Mouse (Mus musculus): ENCODE results near the gene Tex264. TPM values are rescaled to one million over a fixed set of nuclear protein-coding genes. Genes with fewer than 3 reads are reported as not detected.
A peak's percentile ranks its signal among the peaks of the same experiment; 100 is the strongest.

Gene Tex264
- 37.3 and 39.4 TPM in 2 replicates for polyA plus RNA-seq (2016; fragmentation: Nextera tagmentation; extraction: Ambion mirVana)

- H3K27ac ChIP-seq (ENCODE audit: poor library complexity, severe bottlenecking): peak within 1 kb of the TSS; percentile 71
Measured at GRCm38 (mm10) chr9:106685249-106686101, at the start of gene Tex264. TSS of gene Tex264 (minus strand) at chr9:106685927.

DNA sequence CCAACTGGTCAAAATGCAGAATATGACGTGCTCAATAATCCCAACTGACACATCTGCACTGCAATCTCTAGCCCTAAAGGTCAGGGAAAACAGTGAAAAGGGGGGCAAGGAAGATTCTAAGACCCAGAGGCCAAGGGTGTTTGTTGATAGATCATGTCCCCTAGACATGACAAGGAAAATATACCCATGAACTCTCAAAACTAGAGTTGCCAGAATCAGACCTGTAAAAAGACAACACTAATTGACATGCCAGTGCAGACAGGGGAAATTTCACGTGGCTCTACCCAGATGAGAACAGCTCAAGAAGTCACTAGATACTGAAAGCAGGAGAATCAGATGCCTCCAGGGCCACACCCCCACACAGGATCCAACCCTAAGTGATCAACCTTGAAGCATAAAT, 48.0 kb upstream of the Tex264 start:
- Histone ChIP-seq H3K27me3 (replicated peaks) (no peaks in the 10 kb centered on the region), H3K27ac (ENCODE audit: poor library complexity, severe bottlenecking) (no peak overlapping the region), H3K4me2 (no peak overlapping the region), H3K9ac (no peak overlapping the region), H3K4me3 (no peak overlapping the region), H3K4me1 (replicated peaks) (no peaks in the 10 kb centered on the region), H3K36me3 (peaks cover 6% of the 10 kb centered on the region; the same call in 1 of the 2 replicates), H3K9me3 (replicated peaks) (no peaks in the 10 kb centered on the region)
- ATAC-seq (ENCODE audit: insufficient number of reproducible peaks, low FRiP score): no peak
- 70% methylated on average over 2 of the region's 2 CpGs for WGBS

More at GRCm38 (mm10) chr9:106685249-106686101, at the start of gene Tex264:
- H3K9ac ChIP-seq: peak within 1 kb of the TSS; percentile 88
- peaks cover 16% of the 10 kb centered on the region for H3K4me1 ChIP-seq (replicated peaks)
- peak within 1 kb of the TSS; percentile 96 for H3K4me2 ChIP-seq
- ATAC-seq (ENCODE audit: insufficient number of reproducible peaks, low FRiP score): peak; percentile 94
- H3K27me3 ChIP-seq (replicated peaks): no peaks in the 10 kb centered on the region
- H3K9me3 ChIP-seq (replicated peaks): no peaks in the 10 kb centered on the region
- H3K4me3 ChIP-seq: peak within 1 kb of the TSS; percentile 87
- peaks cover 17% of the 10 kb centered on the region for H3K36me3 ChIP-seq
- under 1% methylated on average over 78 of the region's 86 CpGs for WGBS

- H3K4me2 ChIP-seq: no peak overlapping the region
- WGBS: 92% methylated on average over 2 of the region's 2 CpGs
- ATAC-seq (ENCODE audit: insufficient number of reproducible peaks, low FRiP score): no peak
Measured at GRCm38 (mm10) chr9:106729416-106729815, 43.7 kb upstream of the Tex264 start.

GRCm38 (mm10) chr9:106726891-106727290, 41.2 kb upstream of the Tex264 start:
- Histone ChIP-seq H3K27me3 (replicated peaks) (no peaks in the 10 kb centered on the region), H3K36me3 (peaks cover 3% of the 10 kb centered on the region; the same call in 1 of the 2 replicates), H3K4me1 (replicated peaks) (peaks cover 7% of the 10 kb centered on the region), H3K4me2 (no peak overlapping the region), H3K9me3 (replicated peaks) (no peaks in the 10 kb centered on the region), H3K4me3 (no peak overlapping the region), H3K9ac (no peak overlapping the region), H3K27ac (ENCODE audit: poor library complexity, severe bottlenecking) (no peak overlapping the region)
- 80% methylated on average over 1 of the region's 1 CpGs for WGBS
- ATAC-seq (ENCODE audit: insufficient number of reproducible peaks, low FRiP score): no peak

More at GRCm38 (mm10) chr9:106729416-106729815, 43.7 kb upstream of the Tex264 start:
- H3K9me3 ChIP-seq (replicated peaks): no peaks in the 10 kb centered on the region
- H3K36me3 ChIP-seq: no peaks in the 10 kb centered on the region
- no peaks in the 10 kb centered on the region for H3K27me3 ChIP-seq (replicated peaks)
- H3K4me1 ChIP-seq (replicated peaks): peaks cover 7% of the 10 kb centered on the region
- H3K27ac ChIP-seq (ENCODE audit: poor library complexity, severe bottlenecking): no peak overlapping the region
- H3K4me3 ChIP-seq: no peak overlapping the region
- no peak overlapping the region for H3K9ac ChIP-seq

GRCm38 (mm10) chr9:106725435-106725834, 39.7 kb upstream of the Tex264 start:
- peaks cover 7% of the 10 kb centered on the region for H3K4me1 ChIP-seq (replicated peaks)
- WGBS: 90% methylated on average over 2 of the region's 2 CpGs
- H3K4me3 ChIP-seq: no peak overlapping the region
- no peak for ATAC-seq (ENCODE audit: insufficient number of reproducible peaks, low FRiP score)
- H3K27ac ChIP-seq (ENCODE audit: poor library complexity, severe bottlenecking): no peak overlapping the region
- no peaks in the 10 kb centered on the region for H3K9me3 ChIP-seq (replicated peaks)
- no peak overlapping the region for H3K4me2 ChIP-seq
- peaks cover 10% of the 10 kb centered on the region for H3K36me3 ChIP-seq
- H3K9ac ChIP-seq: no peak overlapping the region
- H3K27me3 ChIP-seq (replicated peaks): no peaks in the 10 kb centered on the region

- peaks cover 16% of the 10 kb centered on the region for H3K36me3 ChIP-seq
- H3K9ac ChIP-seq: no peak overlapping the region
- no peak overlapping the region for H3K27ac ChIP-seq (ENCODE audit: poor library complexity, severe bottlenecking)
- H3K4me3 ChIP-seq: no peak overlapping the region
- peaks cover 7% of the 10 kb centered on the region for H3K4me1 ChIP-seq (replicated peaks)
- no peaks in the 10 kb centered on the region for H3K27me3 ChIP-seq (replicated peaks)
- no peak for ATAC-seq (ENCODE audit: insufficient number of reproducible peaks, low FRiP score)
- 93% methylated on average over 1 of the region's 1 CpGs for WGBS
- no peak overlapping the region for H3K4me2 ChIP-seq
- H3K9me3 ChIP-seq (replicated peaks): no peaks in the 10 kb centered on the region
Measured at GRCm38 (mm10) chr9:106724864-106725263, 39.1 kb upstream of the Tex264 start.

DNA sequence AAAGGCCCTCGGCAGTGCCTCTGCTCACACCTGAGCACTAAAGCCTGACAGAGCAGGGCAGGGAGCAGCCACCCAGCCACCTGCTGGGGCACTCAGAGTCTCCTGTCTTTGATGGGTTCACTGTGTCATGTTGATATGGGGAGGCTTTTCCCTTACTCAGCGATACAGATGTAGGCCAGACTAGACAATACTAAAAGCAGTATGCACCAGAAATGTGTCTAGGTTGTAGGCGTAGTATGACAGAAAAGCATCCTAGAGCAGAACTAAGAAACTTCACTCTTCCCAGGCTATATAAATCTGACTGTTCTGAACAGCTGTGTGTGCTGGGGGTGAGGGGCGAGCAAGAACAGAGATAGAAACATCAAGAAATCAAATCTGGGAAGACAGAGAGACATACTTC, 31.0 kb upstream of the Tex264 start:
- no peak for ATAC-seq (ENCODE audit: insufficient number of reproducible peaks, low FRiP score)
- Histone ChIP-seq H3K27me3 (replicated peaks) (no peaks in the 10 kb centered on the region), H3K9me3 (replicated peaks) (no peaks in the 10 kb centered on the region), H3K4me1 (replicated peaks) (no peaks in the 10 kb centered on the region), H3K9ac (no peak overlapping the region), H3K4me2 (no peak overlapping the region), H3K36me3 (peaks cover 82% of the 10 kb centered on the region), H3K4me3 (no peak overlapping the region), H3K27ac (ENCODE audit: poor library complexity, severe bottlenecking) (no peak overlapping the region)
- WGBS: 87% methylated on average over 4 of the region's 4 CpGs

- no peak overlapping the region for H3K4me3 ChIP-seq
- WGBS: 96% methylated on average over 2 of the region's 2 CpGs
- no peak overlapping the region for H3K27ac ChIP-seq (ENCODE audit: poor library complexity, severe bottlenecking)
- H3K36me3 ChIP-seq: peaks cover 82% of the 10 kb centered on the region
- ATAC-seq (ENCODE audit: insufficient number of reproducible peaks, low FRiP score): no peak
- H3K9ac ChIP-seq: no peak overlapping the region
- no peaks in the 10 kb centered on the region for H3K27me3 ChIP-seq (replicated peaks)
- no peaks in the 10 kb centered on the region for H3K4me1 ChIP-seq (replicated peaks)
- no peaks in the 10 kb centered on the region for H3K9me3 ChIP-seq (replicated peaks)
- H3K4me2 ChIP-seq: no peak overlapping the region
Measured at GRCm38 (mm10) chr9:106716232-106716631, 30.5 kb upstream of the Tex264 start.

DNA sequence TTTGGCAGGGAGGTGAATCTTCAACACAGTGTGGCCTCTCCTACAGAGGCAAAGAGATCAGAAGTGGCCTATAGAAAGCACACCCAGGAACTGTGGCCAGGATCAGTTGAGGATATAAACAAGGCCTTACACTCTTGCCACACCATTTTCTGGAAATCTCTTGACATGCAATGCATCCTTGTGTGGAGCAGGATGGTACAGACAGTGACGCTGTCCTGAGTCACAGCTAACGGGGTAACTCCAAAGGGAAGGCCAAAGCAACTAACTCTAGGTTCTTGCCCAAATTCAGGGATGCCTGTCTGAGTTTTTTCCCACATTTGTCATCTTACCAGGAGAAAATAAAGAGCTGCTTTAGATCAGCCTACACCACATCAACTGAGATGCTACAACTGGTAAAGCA, 26.7 kb upstream of the Tex264 start:
- no peak for ATAC-seq (ENCODE audit: insufficient number of reproducible peaks, low FRiP score)
- Histone ChIP-seq H3K27ac (ENCODE audit: poor library complexity, severe bottlenecking) (no peak overlapping the region), H3K4me3 (no peak overlapping the region), H3K9me3 (replicated peaks) (no peaks in the 10 kb centered on the region), H3K9ac (no peak overlapping the region), H3K27me3 (replicated peaks) (no peaks in the 10 kb centered on the region), H3K36me3 (peaks cover 84% of the 10 kb centered on the region), H3K4me2 (no peak overlapping the region), H3K4me1 (replicated peaks) (no peaks in the 10 kb centered on the region)
- 93% methylated on average over 2 of the region's 2 CpGs for WGBS

- no peaks in the 10 kb centered on the region for H3K9me3 ChIP-seq (replicated peaks)
- 90% methylated on average over 11 of the region's 11 CpGs for WGBS
- H3K27ac ChIP-seq (ENCODE audit: poor library complexity, severe bottlenecking): no peak overlapping the region
- peaks cover 49% of the 10 kb centered on the region for H3K36me3 ChIP-seq
- no peak overlapping the region for H3K4me3 ChIP-seq
- no peaks in the 10 kb centered on the region for H3K27me3 ChIP-seq (replicated peaks)
- no peak for ATAC-seq (ENCODE audit: insufficient number of reproducible peaks, low FRiP score)
- H3K9ac ChIP-seq: no peak overlapping the region
- H3K4me2 ChIP-seq: no peak overlapping the region
- H3K4me1 ChIP-seq (replicated peaks): no peaks in the 10 kb centered on the region
Measured at GRCm38 (mm10) chr9:106692973-106693481, 7.3 kb upstream of the Tex264 start.

DNA sequence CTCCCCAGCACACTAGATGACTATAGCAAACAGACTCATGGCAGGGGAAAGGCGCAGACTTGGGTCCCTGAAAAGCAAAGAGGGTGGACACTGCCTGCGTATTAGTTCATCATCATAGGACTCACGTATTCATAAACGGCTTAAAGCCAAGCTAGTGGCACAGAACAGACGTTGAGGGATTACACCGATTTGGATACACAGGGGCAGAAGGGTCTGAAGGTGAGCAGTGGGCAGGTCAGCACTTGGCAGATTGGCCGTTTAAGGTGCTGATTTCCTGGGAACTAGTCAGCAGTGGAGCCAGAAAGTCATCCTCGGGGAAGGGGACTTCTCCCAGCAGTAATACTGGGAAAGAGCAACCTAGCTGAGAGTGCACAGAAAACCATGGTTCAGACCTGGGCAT, 3.1 kb upstream of the Tex264 start:
- 84% methylated on average over 8 of the region's 8 CpGs for WGBS
- no peak overlapping the region for H3K27ac ChIP-seq (ENCODE audit: poor library complexity, severe bottlenecking)
- no peaks in the 10 kb centered on the region for H3K27me3 ChIP-seq (replicated peaks)
- no peak overlapping the region for H3K4me3 ChIP-seq
- no peak for ATAC-seq (ENCODE audit: insufficient number of reproducible peaks, low FRiP score)
- H3K4me1 ChIP-seq (replicated peaks): peaks cover 16% of the 10 kb centered on the region
- no peak overlapping the region for H3K9ac ChIP-seq
- H3K4me2 ChIP-seq: no peak overlapping the region
- no peaks in the 10 kb centered on the region for H3K9me3 ChIP-seq (replicated peaks)
- H3K36me3 ChIP-seq: peaks cover 23% of the 10 kb centered on the region

All from heart, embryonic 12.5 days (tissue).